Mouse (Mus musculus): ENCODE measurements at regions not wholly inside any gene's neighbourhood (a gene's known extent, or its start where the extent isn't known, plus 50 kb on each side); places are given as distances from the start of the nearest gene placed in this dataset.

GRCm38 (mm10) chr15:85671701-85672191 is 63.0 kb upstream of the Ppara start:
- Histone ChIP-seq H3K9me3 (ENCODE audit: control insufficient read depth, low read length) (no peaks in the 10 kb centered on the region), H3K4me3 (ENCODE audit: control insufficient read depth in 1 of 2, insufficient read depth in 1 of 2, low read depth in 1 of 2, low read length in 2 of 2) (peak overlapping the region; percentile 73 to 91), H3K4me2 (ENCODE audit: low read length) (peak overlapping the region; percentile 64), H3K4me1 (ENCODE audit: control insufficient read depth in 2 of 2, insufficient read depth in 2 of 2, low read length in 2 of 2) (peaks cover 4 to 20% of the 10 kb centered on the region in 2 experiments; a peak in 3 of 4 replicates), H3K27me3 (ENCODE audit: control insufficient read depth, insufficient read depth, low read length) (0 out of 2 replicates have a peak, but pooled peaks cover under 1% of the 10 kb centered on the region), H3K27ac (replicated peaks in 1 of 2; ENCODE audit: control insufficient read depth in 1 of 2, insufficient read depth in 1 of 2, low read depth in 2 of 2, low read length in 2 of 2) (peak overlapping the region; percentile 73 to 93), H3K36me3 (ENCODE audit: control insufficient read depth, insufficient read depth, low read length) (peaks cover 17% of the 10 kb centered on the region; the same call in 1 of the 2 replicates), H3K9ac (ENCODE audit: low read length) (peak overlapping the region; percentile 98)
- ATAC-seq (ENCODE audit: insufficient number of reproducible peaks, insufficient read depth, low FRiP score, low read depth) = no peak
- WGBS = 1% methylated on average over 50 of the region's 50 CpGs

DNA sequence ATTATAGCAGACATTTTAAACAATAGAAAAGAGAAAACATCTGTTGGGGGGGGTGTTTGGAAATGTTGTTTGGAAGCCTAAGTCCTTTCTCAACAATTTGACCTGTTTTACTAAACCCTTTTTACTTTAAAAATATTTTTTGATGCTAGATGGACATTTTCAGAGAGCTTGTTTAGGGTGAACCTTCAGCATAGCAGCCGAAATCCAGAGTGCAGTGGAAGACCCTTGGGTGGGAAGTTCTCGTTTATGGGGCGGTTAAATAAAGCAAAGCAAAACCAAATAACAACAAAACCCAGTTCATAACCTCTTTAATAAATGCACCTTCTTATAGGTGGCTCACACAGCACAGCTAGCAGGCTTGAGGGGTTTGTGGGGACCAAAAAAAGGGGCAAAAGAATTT is 62.4 kb upstream of the Ppara start:
- Histone ChIP-seq H3K27ac (replicated peaks in 1 of 2; ENCODE audit: control insufficient read depth in 1 of 2, insufficient read depth in 1 of 2, low read depth in 2 of 2, low read length in 2 of 2) (no peak overlapping the region), H3K4me2 (ENCODE audit: low read length) (peak overlapping the region; percentile 64), H3K4me1 (ENCODE audit: control insufficient read depth in 2 of 2, insufficient read depth in 2 of 2, low read length in 2 of 2) (peaks cover 4 to 20% of the 10 kb centered on the region in 2 experiments; a peak in 3 of 4 replicates), H3K4me3 (ENCODE audit: control insufficient read depth in 1 of 2, insufficient read depth in 1 of 2, low read depth in 1 of 2, low read length in 2 of 2) (peak overlapping the region; percentile 73 to 91), H3K9ac (ENCODE audit: low read length) (peak overlapping the region; percentile 98), H3K27me3 (ENCODE audit: control insufficient read depth, insufficient read depth, low read length) (no peaks in the 10 kb centered on the region), H3K9me3 (ENCODE audit: control insufficient read depth, low read length) (no peaks in the 10 kb centered on the region), H3K36me3 (ENCODE audit: control insufficient read depth, insufficient read depth, low read length) (peaks cover 17% of the 10 kb centered on the region; the same call in 1 of the 2 replicates)
- WGBS = 89% methylated on average over 3 of the region's 3 CpGs
- no peak for ATAC-seq (ENCODE audit: insufficient number of reproducible peaks, insufficient read depth, low FRiP score, low read depth)

DNA sequence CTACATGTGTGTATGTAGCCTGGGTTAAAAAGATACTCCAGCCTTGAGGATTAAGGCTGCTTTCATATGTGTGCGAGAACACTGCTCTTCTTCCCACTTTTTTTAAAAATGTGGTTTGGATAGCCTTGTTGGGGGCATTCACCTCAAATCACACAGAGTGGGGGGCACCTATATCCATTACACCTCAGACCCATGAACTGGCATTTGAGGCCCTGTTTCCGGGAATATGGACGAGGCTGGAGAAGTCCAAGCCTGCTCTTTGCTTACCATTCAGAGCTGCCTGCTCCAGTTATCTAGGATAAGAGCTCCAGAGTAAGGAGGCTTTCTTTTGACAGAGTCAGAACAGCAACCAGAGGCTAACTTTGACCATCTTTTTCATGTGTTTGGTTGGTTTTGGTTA is 61.9 kb upstream of the Ppara start:
- Histone ChIP-seq H3K4me2 (ENCODE audit: low read length) (peak overlapping the region; percentile 64), H3K4me3 (ENCODE audit: control insufficient read depth in 1 of 2, insufficient read depth in 1 of 2, low read depth in 1 of 2, low read length in 2 of 2) (peak overlapping the region; percentile 6 to 91; a peak in 3 of 4 replicates), H3K4me1 (ENCODE audit: control insufficient read depth in 2 of 2, insufficient read depth in 2 of 2, low read length in 2 of 2) (peaks cover 4 to 20% of the 10 kb centered on the region in 2 experiments; a peak in 3 of 4 replicates), H3K27me3 (ENCODE audit: control insufficient read depth, insufficient read depth, low read length) (no peaks in the 10 kb centered on the region), H3K27ac (replicated peaks in 1 of 2; ENCODE audit: control insufficient read depth in 1 of 2, insufficient read depth in 1 of 2, low read depth in 2 of 2, low read length in 2 of 2) (no peak overlapping the region), H3K9me3 (ENCODE audit: control insufficient read depth, low read length) (no peaks in the 10 kb centered on the region), H3K9ac (ENCODE audit: low read length) (peak overlapping the region; percentile 98), H3K36me3 (ENCODE audit: control insufficient read depth, insufficient read depth, low read length) (peaks cover 17% of the 10 kb centered on the region; the same call in 1 of the 2 replicates)
- 63% methylated on average over 3 of the region's 3 CpGs for WGBS
- no peak for ATAC-seq (ENCODE audit: insufficient number of reproducible peaks, insufficient read depth, low FRiP score, low read depth)

DNA sequence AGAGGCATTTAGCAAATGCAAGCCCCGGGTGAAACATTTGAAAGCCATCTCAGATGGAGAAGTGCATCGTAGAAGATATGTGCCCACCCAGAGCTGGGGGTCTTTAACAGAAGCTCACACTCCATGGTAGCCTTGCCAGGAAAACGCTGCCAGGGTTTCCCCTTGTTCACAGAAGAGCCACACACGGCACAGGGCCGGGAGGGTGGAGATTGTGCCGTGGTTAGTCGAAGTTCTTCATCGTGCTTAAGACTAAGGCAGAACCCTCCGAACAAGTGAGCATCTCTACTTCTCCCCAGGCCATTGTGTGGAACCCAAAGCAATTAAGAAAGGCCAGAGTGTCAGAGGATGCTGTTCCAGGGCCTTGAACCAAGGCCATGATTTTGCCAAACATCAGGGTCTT is 61.3 kb upstream of the Ppara start:
- Histone ChIP-seq H3K27ac (replicated peaks in 1 of 2; ENCODE audit: control insufficient read depth in 1 of 2, insufficient read depth in 1 of 2, low read depth in 2 of 2, low read length in 2 of 2) (no peak overlapping the region), H3K9me3 (ENCODE audit: control insufficient read depth, low read length) (no peaks in the 10 kb centered on the region), H3K27me3 (ENCODE audit: control insufficient read depth, insufficient read depth, low read length) (no peaks in the 10 kb centered on the region), H3K4me2 (ENCODE audit: low read length) (peak overlapping the region; percentile 64), H3K36me3 (ENCODE audit: control insufficient read depth, insufficient read depth, low read length) (peaks cover 22% of the 10 kb centered on the region; the same call in 1 of the 2 replicates), H3K4me1 (ENCODE audit: control insufficient read depth in 2 of 2, insufficient read depth in 2 of 2, low read length in 2 of 2) (peaks cover 5 to 20% of the 10 kb centered on the region in 2 experiments; a peak in 3 of 4 replicates), H3K4me3 (ENCODE audit: control insufficient read depth in 1 of 2, insufficient read depth in 1 of 2, low read depth in 1 of 2, low read length in 2 of 2) (peak overlapping the region in 1 of 2 experiments; percentile 91; a peak in 1 of 4 replicates), H3K9ac (ENCODE audit: low read length) (peak overlapping the region; percentile 98; the same call in 1 of the 2 replicates)
- ATAC-seq (ENCODE audit: insufficient number of reproducible peaks, insufficient read depth, low FRiP score, low read depth) = no peak
- WGBS = 91% methylated on average over 9 of the region's 9 CpGs

DNA sequence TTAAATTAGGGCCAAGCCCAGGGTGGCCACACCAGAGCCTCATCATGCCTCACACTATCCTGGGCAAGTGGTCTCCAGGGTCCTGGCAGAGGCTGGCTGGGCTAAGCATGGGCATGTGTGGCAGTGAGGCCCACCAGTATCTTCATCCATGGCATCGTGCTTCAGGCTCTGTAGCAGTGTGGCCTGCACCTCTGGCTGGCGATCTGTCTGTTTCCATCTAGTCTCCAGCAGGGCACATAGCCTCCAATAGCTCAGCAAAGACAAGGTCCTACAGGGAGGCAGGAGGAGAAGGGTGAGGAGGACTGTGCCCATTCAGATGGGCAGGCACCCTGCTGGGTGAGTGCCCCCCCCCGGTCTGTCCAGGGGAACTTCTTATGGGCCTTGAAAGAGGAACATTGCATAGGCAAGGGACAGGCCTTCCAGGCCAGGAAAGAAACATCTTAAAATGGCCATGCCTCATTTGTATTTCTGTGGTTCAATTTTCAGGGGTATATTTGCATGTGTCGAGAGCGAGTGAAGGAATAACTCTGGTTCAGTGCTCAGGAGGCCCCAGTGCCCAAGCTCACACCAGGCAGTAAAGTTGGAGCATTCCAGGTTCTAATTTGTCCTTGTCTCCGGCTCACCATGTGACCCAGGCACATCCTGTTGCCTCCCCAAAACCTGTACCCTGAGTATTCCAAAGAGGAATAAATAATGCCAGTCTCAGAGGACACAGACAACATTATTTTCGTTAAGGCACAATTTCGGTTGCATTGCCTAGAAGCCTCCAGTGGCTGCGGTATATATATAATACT is 60.4 kb upstream of the Ppara start:
- Histone ChIP-seq H3K9ac (ENCODE audit: low read length) (no peak overlapping the region), H3K27me3 (ENCODE audit: control insufficient read depth, insufficient read depth, low read length) (no peaks in the 10 kb centered on the region)
- no peak for ATAC-seq (ENCODE audit: insufficient number of reproducible peaks, insufficient read depth, low FRiP score, low read depth)

DNA sequence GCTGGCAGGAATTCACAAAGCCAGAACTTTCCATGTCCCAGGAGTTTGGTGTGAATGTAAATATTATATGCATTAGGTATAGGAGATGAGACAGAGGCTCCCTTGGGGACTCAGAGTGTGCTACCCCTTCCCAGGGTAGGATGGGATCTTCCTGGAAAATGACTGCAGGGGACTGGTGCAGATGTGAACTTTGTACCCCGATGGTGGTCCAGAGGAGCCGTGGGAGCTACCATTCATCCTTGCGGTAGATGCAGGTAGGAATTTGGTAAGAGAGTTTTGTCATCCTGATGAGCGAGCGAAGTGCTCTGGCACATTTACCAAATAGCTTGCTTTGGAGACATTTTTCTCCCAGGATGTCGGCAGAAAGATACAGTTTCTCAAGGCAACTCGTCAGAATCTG is 59.7 kb upstream of the Ppara start:
- Histone ChIP-seq H3K9ac (ENCODE audit: low read length) (no peak overlapping the region), H3K27me3 (ENCODE audit: control insufficient read depth, insufficient read depth, low read length) (no peaks in the 10 kb centered on the region), H3K36me3 (ENCODE audit: control insufficient read depth, insufficient read depth, low read length) (peaks cover 25% of the 10 kb centered on the region; the same call in 1 of the 2 replicates), H3K27ac (replicated peaks in 1 of 2; ENCODE audit: control insufficient read depth in 1 of 2, insufficient read depth in 1 of 2, low read depth in 2 of 2, low read length in 2 of 2) (no peak overlapping the region), H3K4me2 (ENCODE audit: low read length) (no peak overlapping the region), H3K4me3 (ENCODE audit: control insufficient read depth in 1 of 2, insufficient read depth in 1 of 2, low read depth in 1 of 2, low read length in 2 of 2) (no peak overlapping the region), H3K4me1 (ENCODE audit: control insufficient read depth in 2 of 2, insufficient read depth in 2 of 2, low read length in 2 of 2) (peaks cover 2 to 14% of the 10 kb centered on the region in 2 experiments; a peak in 3 of 4 replicates), H3K9me3 (ENCODE audit: control insufficient read depth, low read length) (no peaks in the 10 kb centered on the region)
- 88% methylated on average over 7 of the region's 7 CpGs for WGBS
- no peak for ATAC-seq (ENCODE audit: insufficient number of reproducible peaks, insufficient read depth, low FRiP score, low read depth)

More for the DNA sequence above, 60.4 kb upstream of the Ppara start:
- Histone ChIP-seq H3K4me2 (ENCODE audit: low read length) (peak overlapping the region; percentile 64; the same call in 1 of the 2 replicates), H3K27ac (replicated peaks in 1 of 2; ENCODE audit: control insufficient read depth in 1 of 2, insufficient read depth in 1 of 2, low read depth in 2 of 2, low read length in 2 of 2) (no peak overlapping the region), H3K4me1 (ENCODE audit: control insufficient read depth in 2 of 2, insufficient read depth in 2 of 2, low read length in 2 of 2) (peaks cover 6 to 20% of the 10 kb centered on the region in 2 experiments; a peak in 3 of 4 replicates), H3K4me3 (ENCODE audit: control insufficient read depth in 1 of 2, insufficient read depth in 1 of 2, low read depth in 1 of 2, low read length in 2 of 2) (no peak overlapping the region; a peak in 1 of 4 replicates), H3K9me3 (ENCODE audit: control insufficient read depth, low read length) (no peaks in the 10 kb centered on the region), H3K36me3 (ENCODE audit: control insufficient read depth, insufficient read depth, low read length) (peaks cover 25% of the 10 kb centered on the region; the same call in 1 of the 2 replicates)
- 93% methylated on average over 9 of the region's 9 CpGs for WGBS

DNA sequence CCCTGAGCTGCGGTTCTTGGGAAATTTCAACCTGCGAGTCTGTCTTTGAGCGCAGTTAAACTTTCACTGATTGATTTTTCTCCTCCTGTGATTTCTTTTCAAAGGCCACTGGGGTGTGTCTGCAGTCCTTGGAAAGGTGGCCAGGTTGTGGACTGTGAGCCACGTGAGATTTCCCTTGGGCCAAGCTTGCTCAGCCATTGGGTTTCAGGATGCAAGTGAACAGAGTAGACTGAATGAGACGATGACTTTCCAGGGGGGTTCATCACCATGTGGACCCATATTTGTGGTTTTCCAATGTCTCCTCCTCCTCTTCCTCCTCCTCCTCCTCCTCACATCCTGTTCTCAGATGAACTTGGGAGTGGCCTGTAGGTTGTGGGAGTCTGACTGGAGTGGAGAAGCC is 59.0 kb upstream of the Ppara start:
- H3K27me3 ChIP-seq (ENCODE audit: control insufficient read depth, insufficient read depth, low read length) = no peaks in the 10 kb centered on the region
- no peak overlapping the region for H3K4me3 ChIP-seq (ENCODE audit: control insufficient read depth in 1 of 2, insufficient read depth in 1 of 2, low read depth in 1 of 2, low read length in 2 of 2)
- peaks cover 25% of the 10 kb centered on the region; the same call in 1 of the 2 replicates for H3K36me3 ChIP-seq (ENCODE audit: control insufficient read depth, insufficient read depth, low read length)
- ATAC-seq (ENCODE audit: insufficient number of reproducible peaks, insufficient read depth, low FRiP score, low read depth) = no peak
- H3K4me2 ChIP-seq (ENCODE audit: low read length) = no peak overlapping the region
- H3K27ac ChIP-seq (replicated peaks in 1 of 2; ENCODE audit: control insufficient read depth in 1 of 2, insufficient read depth in 1 of 2, low read depth in 2 of 2, low read length in 2 of 2) = no peak overlapping the region
- H3K9me3 ChIP-seq (ENCODE audit: control insufficient read depth, low read length) = no peaks in the 10 kb centered on the region
- no peak overlapping the region for H3K9ac ChIP-seq (ENCODE audit: low read length)
- H3K4me1 ChIP-seq (ENCODE audit: control insufficient read depth in 2 of 2, insufficient read depth in 2 of 2, low read length in 2 of 2) = peaks cover 2 to 14% of the 10 kb centered on the region in 2 experiments; a peak in 3 of 4 replicates
- 77% methylated on average over 5 of the region's 5 CpGs for WGBS

All from heart, embryonic 14.5 days (tissue).